Mouse (Mus musculus) lung, embryonic 14.5 days (tissue): ENCODE results near the gene Eif4g1. TPM values are rescaled to one million over a fixed set of nuclear protein-coding genes. Genes with fewer than 3 reads are reported as not detected.
A peak's percentile ranks its signal among the peaks of the same experiment; 100 is the strongest.

Source experiments
- ATAC-seq: fragments of 200-750 bp; cut with Nextera tagmentation; 2 replicates; pipeline ENCODE4 v1.8.0; 2017; ENCODE audit warnings: mild to moderate bottlenecking, moderate TSS enrichment, moderate library complexity; ENCODE audit not compliant: insufficient read depth
- DNase-seq: peaks from one replicate; pipeline ENCODE4 v3.0.0-alpha.2; 2015
- H3K27ac ChIP-seq: fragments of 300-500 bp; sonication (generic); 2 replicates; pipeline ENCODE4 v1.5.1; 2014; ENCODE audit warnings: low read depth, mild to moderate bottlenecking, moderate library complexity
- H3K27me3 ChIP-seq: fragments of 300-500 bp; sonication (generic); 2 replicates; pipeline ENCODE4 v1.6.1; 2014; ENCODE audit warnings: low read length, control low read depth; ENCODE audit not compliant: insufficient read depth
- H3K36me3 ChIP-seq: fragments of 300-500 bp; sonication (generic); 2 replicates; pipeline ENCODE4 v1.6.1; 2014; ENCODE audit warnings: control low read depth; ENCODE audit not compliant: insufficient read depth
- H3K4me1 ChIP-seq: fragments of 300-500 bp; sonication (generic); 2 replicates; pipeline ENCODE4 v1.6.1; 2014; ENCODE audit warnings: antibody characterized with exemption, control low read depth; ENCODE audit not compliant: insufficient read depth
- H3K4me2 ChIP-seq: fragments of 300-500 bp; sonication (generic); 2 replicates; pipeline ENCODE4 v1.6.1; 2014; ENCODE audit warnings: mild to moderate bottlenecking
- H3K4me3 ChIP-seq: fragments of 300-500 bp; sonication (generic); 2 replicates; pipeline ENCODE4 v1.5.1; 2014; ENCODE audit warnings: low read depth, low read length
- H3K9ac ChIP-seq: fragments of 300-500 bp; sonication (generic); 2 replicates; pipeline ENCODE4 v1.6.1; 2014
- H3K9me3 ChIP-seq: fragments of 300-500 bp; sonication (generic); 2 replicates; pipeline ENCODE4 v1.6.1; 2016; ENCODE audit warnings: low read depth, low read length, control low read depth
- CTCF ChIP-seq: IDR thresholded peaks from 2 replicates; pipeline ENCODE4 v1.5.1; 2016; ENCODE audit warnings: antibody characterized with exemption, low read depth
- WGBS: fragments of 180-500 bp; shearing (Covaris S2); extraction: QIAGEN DNeasy Blood & Tissue Kit; methylation state at CpG from one replicate; pipeline ENCODE4 v1.1.7; 2014; 5-methylcytosine and 5-hydroxymethylcytosine counted together
- polyA plus RNA-seq: library from polyadenylated mRNA; unstranded; fragments of >200 nt; fragmentation: Nextera tagmentation; extraction: Ambion mirVana; gene quantifications from 2 replicates; pipeline ENCODE4 v1.2.1, GENCODE M21; 2014

The Eif4g1 gene
- polyA plus RNA-seq, 1 experiment from 2014 or later, result 191 TPM

- ATAC-seq (no peak), DNase-seq (no peak)
- no peak overlapping the region for H3K4me2 ChIP-seq
- no peak overlapping the region for H3K27ac ChIP-seq
- H3K9me3 ChIP-seq, result no peaks in the 10 kb centered on the region
- H3K9ac ChIP-seq, result no peak overlapping the region
- no peak overlapping the region for H3K4me3 ChIP-seq
- no peak for TF ChIP-seq CTCF
- 76% methylated on average over 4 of the region's 4 CpGs for WGBS
- H3K4me1 ChIP-seq, result no peaks in the 10 kb centered on the region
- no peaks in the 10 kb centered on the region for H3K27me3 ChIP-seq
- H3K36me3 ChIP-seq, result peaks cover 17% of the 10 kb centered on the region; the same call in 1 of the 2 replicates
Observed at GRCm38 (mm10) chr16:20725750-20726149, 57.6 kb downstream of the Eif4g1 start.

- ATAC-seq, result no peak
Observed at GRCm38 (mm10) chr16:20726384-20726783, 58.3 kb downstream of the Eif4g1 start.

GRCm38 (mm10) chr16:20730293-20730711 lies 62.2 kb downstream of the Eif4g1 start:
- ATAC-seq, result no peak

More at GRCm38 (mm10) chr16:20726384-20726783, 58.3 kb downstream of the Eif4g1 start:
- WGBS, result 56% methylated on average over 1 of the region's 1 CpGs
- Histone ChIP-seq H3K9me3 (no peaks in the 10 kb centered on the region), H3K27me3 (no peaks in the 10 kb centered on the region), H3K36me3 (peaks cover 11% of the 10 kb centered on the region; the same call in 1 of the 2 replicates), H3K4me2 (no peak overlapping the region), H3K27ac (no peak overlapping the region), H3K9ac (no peak overlapping the region), H3K4me1 (no peaks in the 10 kb centered on the region), H3K4me3 (no peak overlapping the region)
- DNase-seq, result no peak
- TF ChIP-seq CTCF, result no peak

GRCm38 (mm10) chr16:20731688-20732087 lies 63.6 kb downstream of the Eif4g1 start:
- Histone ChIP-seq H3K9me3 (no peaks in the 10 kb centered on the region), H3K4me2 (no peak overlapping the region), H3K4me3 (no peak overlapping the region), H3K27ac (0 out of 2 replicates have a peak overlapping the region, but pooled peaks have one; percentile 61), H3K4me1 (no peaks in the 10 kb centered on the region), H3K9ac (no peak overlapping the region), H3K27me3 (peaks cover 31% of the 10 kb centered on the region), H3K36me3 (no peaks in the 10 kb centered on the region)
- 57% methylated on average over 5 of the region's 5 CpGs for WGBS
- TF ChIP-seq CTCF, result no peak
- DNase-seq, result no peak
- no peak for ATAC-seq

More at GRCm38 (mm10) chr16:20730293-20730711, 62.2 kb downstream of the Eif4g1 start:
- 33% methylated on average over 5 of the region's 5 CpGs for WGBS
- no peak overlapping the region for H3K4me3 ChIP-seq
- H3K27ac ChIP-seq, result no peak overlapping the region
- H3K4me1 ChIP-seq, result no peaks in the 10 kb centered on the region
- no peak overlapping the region for H3K9ac ChIP-seq
- no peaks in the 10 kb centered on the region for H3K36me3 ChIP-seq
- DNase-seq, result no peak
- TF ChIP-seq CTCF, result no peak
- H3K27me3 ChIP-seq, result peaks cover 23% of the 10 kb centered on the region
- H3K4me2 ChIP-seq, result no peak overlapping the region
- no peaks in the 10 kb centered on the region for H3K9me3 ChIP-seq

- peak overlapping the region; percentile 73 for H3K27ac ChIP-seq
- TF ChIP-seq CTCF, result no peak; the same call in 1 of the 2 replicates
- peak overlapping the region; percentile 74 for H3K9ac ChIP-seq
- H3K36me3 ChIP-seq, result no peaks in the 10 kb centered on the region
- ATAC-seq, result peak; percentile 35
- H3K9me3 ChIP-seq, result no peaks in the 10 kb centered on the region
- peak overlapping the region; percentile 59 for H3K4me3 ChIP-seq
- peak; percentile 38 for DNase-seq
- H3K4me2 ChIP-seq, result peak overlapping the region; percentile 97
- H3K4me1 ChIP-seq, result no peaks in the 10 kb centered on the region
- peaks cover 31% of the 10 kb centered on the region for H3K27me3 ChIP-seq
- 2% methylated on average over 24 of the region's 30 CpGs for WGBS
Observed at GRCm38 (mm10) chr16:20732251-20732924, 64.3 kb downstream of the Eif4g1 start.

GRCm38 (mm10) chr16:20732925-20733730 lies 65.0 kb downstream of the Eif4g1 start, which contains the start of gene Chrd:
Gene Chrd, plus strand, starts transcription at chr16:20733127.
- DNase-seq (peak; percentile 77), ATAC-seq (peak; percentile 90)
- no peaks in the 10 kb centered on the region for H3K9me3 ChIP-seq
- H3K9ac ChIP-seq, result peak within 1 kb of the TSS; percentile 74
- H3K36me3 ChIP-seq, result no peaks in the 10 kb centered on the region
- H3K4me1 ChIP-seq, result no peaks in the 10 kb centered on the region
- H3K4me3 ChIP-seq, result peak within 1 kb of the TSS; percentile 59
- H3K27ac ChIP-seq, result peak within 1 kb of the TSS; percentile 73
- under 1% methylated on average over 55 of the region's 70 CpGs for WGBS
- no peak for TF ChIP-seq CTCF
- H3K4me2 ChIP-seq, result peak within 1 kb of the TSS; percentile 97
- H3K27me3 ChIP-seq, result peaks cover 31% of the 10 kb centered on the region
